Mouse (Mus musculus): ENCODE measurements at regions not wholly inside any gene's neighbourhood (a gene's known extent, or its start where the extent isn't known, plus 50 kb on each side); places are given as distances from the start of the nearest gene placed in this dataset.

DNA sequence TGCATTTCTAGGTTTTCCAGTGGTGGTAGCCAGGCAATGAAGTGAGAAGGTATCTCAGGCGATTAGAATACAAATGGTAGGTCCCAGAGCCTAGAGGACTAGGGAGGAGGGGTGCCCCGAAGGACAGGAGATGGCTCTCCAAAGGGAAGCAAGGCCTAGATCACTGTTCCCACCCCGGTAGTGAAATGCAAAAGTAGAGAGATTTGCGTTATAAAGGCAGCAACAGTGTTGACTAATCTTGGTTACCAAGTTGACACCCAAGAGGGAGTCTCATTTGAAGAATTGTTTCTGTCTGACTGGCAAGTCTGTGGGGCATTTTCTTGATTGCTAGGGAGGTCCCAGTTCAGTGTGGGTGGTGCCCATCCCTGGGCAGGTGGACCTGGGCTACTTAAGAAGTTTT, 278.8 kb downstream of the Diras2 start:
- no peak for TF ChIP-seq CTCF (IDR thresholded peaks at IDR 0.05; ENCODE audit: control insufficient read depth, insufficient read depth, insufficient replicate concordance, low read depth, low read length)
- no peak for TF ChIP-seq POLR2A (IDR thresholded peaks at IDR 0.05; ENCODE audit: control insufficient read depth, low read depth, low read length)
